Mouse (Mus musculus) spleen, adult 10 weeks (tissue): ENCODE results near the gene Pdia2. TPM values are rescaled to one million over a fixed set of nuclear protein-coding genes. Genes with fewer than 3 reads are reported as not detected.

Source experiments
- polyA plus RNA-seq: library from polyadenylated mRNA; stranded (reverse); fragments of 350-450 nt; fragmentation: Illumina TruSeq; extraction: RNeasy Lipid Tissue Mini Kit (QIAGEN cat#74804); gene quantifications from one replicate; pipeline ENCODE4 v1.2.3, GENCODE M21; 2015; ENCODE audit warnings: low replicate concordance; ENCODE audit not compliant: insufficient read depth

Gene Pdia2
- polyA plus RNA-seq: 0.39 TPM

GRCm38 (mm10) chr17:26198892-26199291, at the start of gene Pdia2:
Gene Pdia2, minus strand, starts transcription at chr17:26199087.

GRCm38 (mm10) chr17:26244101-26244841, 45.4 kb upstream of the Pdia2 start, which contains the start of gene Fam234a:
Gene Fam234a, minus strand, starts transcription at chr17:26244242.

GRCm38 (mm10) chr17:26207686-26208085, 8.8 kb upstream of the Pdia2 start, which contains the start of gene Arhgdig:
Gene Arhgdig, minus strand, starts transcription at chr17:26207786.

GRCm38 (mm10) chr17:26202737-26203136, 3.9 kb upstream of the Pdia2 start, which contains the start of gene Rgs11:
Gene Rgs11, plus strand, starts transcription at chr17:26202951.

Other genes starting within 250 kb of the Pdia2 start
- gene A930017K11Rik, start 246.5 kb downstream of the Pdia2 start, polyA plus RNA-seq: not detected
- 5.8 TPM for gene Capn15, start 213.3 kb downstream of the Pdia2 start, polyA plus RNA-seq
- gene Rab11fip3, start 129.5 kb downstream of the Pdia2 start, polyA plus RNA-seq: 6.5 TPM
- 13.1 TPM for gene Decr2, start 108.8 kb downstream of the Pdia2 start, polyA plus RNA-seq
- gene Nme4, start 103.5 kb downstream of the Pdia2 start, polyA plus RNA-seq: 4.7 TPM
- 14.4 TPM for gene Tmem8, start 85.8 kb downstream of the Pdia2 start, polyA plus RNA-seq
- 29.7 TPM for gene Mrpl28, start 75.6 kb downstream of the Pdia2 start, polyA plus RNA-seq
- 47.8 TPM for gene Axin1, start 60.4 kb downstream of the Pdia2 start, polyA plus RNA-seq
- 2.6 TPM for gene Rgs11, start 3.9 kb upstream of the Pdia2 start, polyA plus RNA-seq
- not detected for gene Arhgdig, start 8.7 kb upstream of the Pdia2 start, polyA plus RNA-seq
- 27.0 TPM for gene Fam234a, start 45.2 kb upstream of the Pdia2 start, polyA plus RNA-seq
- gene Luc7l, start 53.8 kb upstream of the Pdia2 start, polyA plus RNA-seq: 104 TPM
- 2.9 TPM for gene Neurl1b, start 215.7 kb upstream of the Pdia2 start, polyA plus RNA-seq